Mouse (Mus musculus): ENCODE results near the gene Brat1.

Gene Brat1

GRCm38 (mm10) chr5:140701661-140702060 is 3.1 kb upstream of the Brat1 start:
- DNase-seq (ENCODE audit: low spot score), result no peak

- DNase-seq (ENCODE audit: low spot score), result peak; percentile 98
Observed at GRCm38 (mm10) chr5:140702103-140702513, 2.7 kb upstream of the Brat1 start, which contains the start of gene Iqce. Gene Iqce (minus strand): TSS chr5:140702378.

DNA sequence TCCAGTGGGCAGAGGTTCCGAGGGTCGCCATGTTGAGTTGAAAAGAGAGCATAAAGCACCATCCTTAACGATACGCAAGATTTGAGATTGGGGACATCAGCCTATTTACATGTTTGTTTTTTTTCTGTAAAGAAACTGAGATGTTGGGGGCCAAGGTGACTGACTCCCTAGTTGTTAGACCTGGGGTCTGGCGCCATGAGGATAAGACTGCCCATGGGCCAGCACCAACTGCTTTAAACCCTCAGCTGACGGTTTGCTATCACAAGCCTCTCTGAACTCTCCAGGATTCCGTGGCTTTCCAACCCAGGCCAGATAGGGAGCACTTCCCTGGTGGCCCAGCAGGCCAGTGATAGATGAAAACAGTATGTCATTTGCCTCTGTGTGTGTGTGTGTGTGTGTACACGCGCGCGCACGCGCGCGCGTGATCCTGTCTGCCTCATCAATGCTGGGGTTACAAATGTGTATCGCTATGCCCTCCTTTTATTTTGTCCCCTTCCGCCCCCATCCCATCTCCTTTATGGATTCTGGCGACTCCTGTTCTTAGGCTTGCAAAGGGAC is 2.1 kb upstream of the Brat1 start:
- no peak for DNase-seq (ENCODE audit: low spot score)

GRCm38 (mm10) chr5:140703480-140704377 is 1.1 kb upstream of the Brat1 start:
- DNase-seq (ENCODE audit: low spot score), result no peak

- no peak for DNase-seq (ENCODE audit: low spot score)
Observed at GRCm38 (mm10) chr5:140705501-140706171, 825 bp downstream of the Brat1 start.

GRCm38 (mm10) chr5:140710315-140710714 is 5.5 kb downstream of the Brat1 start:
- DNase-seq (ENCODE audit: low spot score), result no peak

DNA sequence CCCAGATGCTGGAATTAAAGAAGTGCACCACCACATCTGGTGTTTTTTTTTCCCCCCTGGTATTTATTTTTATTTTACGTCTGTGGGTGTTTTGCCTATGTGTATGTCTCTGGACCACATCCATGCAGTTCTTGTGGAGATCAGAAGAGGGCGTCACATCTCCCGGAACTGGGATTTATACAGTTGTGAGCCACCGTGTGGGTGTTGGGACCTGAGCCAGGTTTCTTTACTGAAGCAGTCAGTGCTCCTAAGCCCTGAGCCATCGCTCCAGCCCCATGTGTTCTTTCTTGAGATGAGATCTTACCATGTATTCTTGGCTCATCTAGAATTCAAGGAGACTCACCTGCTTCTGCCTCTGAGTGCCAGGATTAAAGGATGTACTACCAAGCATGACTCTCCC is 6.2 kb downstream of the Brat1 start:
- DNase-seq (ENCODE audit: low spot score), result no peak

DNA sequence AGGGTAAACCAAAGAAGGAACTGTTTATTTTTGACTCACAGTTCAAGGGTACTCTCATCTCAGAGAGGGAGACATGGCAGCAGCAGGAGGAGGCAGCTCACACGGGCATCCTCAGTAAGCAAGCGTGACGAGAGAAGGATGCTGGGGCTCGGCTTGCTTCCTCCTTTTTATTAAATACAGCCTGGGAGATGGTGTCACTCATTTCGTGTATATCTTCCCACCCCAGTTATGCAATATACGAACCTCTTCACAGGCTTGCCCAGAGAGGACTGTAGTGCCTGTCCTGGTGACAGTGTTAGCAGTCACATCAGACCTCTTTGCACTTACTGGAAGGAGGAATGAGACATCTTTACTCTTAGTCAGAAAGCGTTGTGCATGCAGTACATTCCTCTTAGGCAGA is 16.0 kb downstream of the Brat1 start:
- no peak for DNase-seq (ENCODE audit: low spot score)

DNA sequence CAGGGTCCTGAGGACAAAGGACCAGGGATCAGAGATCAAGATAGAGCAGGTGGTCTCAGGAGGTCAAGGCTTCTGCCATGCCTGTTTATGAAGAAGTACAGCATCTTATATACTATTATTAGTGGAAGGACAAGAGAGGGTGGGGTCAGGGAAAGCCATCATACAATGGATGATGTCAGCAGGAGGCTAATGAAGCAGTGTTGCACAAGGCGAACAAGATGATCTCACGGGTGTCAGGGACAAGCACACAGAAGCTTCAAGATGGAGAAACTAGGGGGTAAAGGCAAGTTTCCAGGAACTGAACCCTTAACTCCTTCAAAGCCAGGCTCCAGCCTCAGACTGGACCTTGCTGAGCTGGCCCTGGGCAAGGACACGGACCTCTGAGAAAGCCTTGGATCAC is 17.3 kb downstream of the Brat1 start:
- DNase-seq (ENCODE audit: low spot score), result no peak

- DNase-seq (ENCODE audit: low spot score), result no peak
Observed at GRCm38 (mm10) chr5:140723822-140724221, 19.0 kb downstream of the Brat1 start, which contains the start of gene Amz1. Gene Amz1 (plus strand): TSS chr5:140724127.

DNA sequence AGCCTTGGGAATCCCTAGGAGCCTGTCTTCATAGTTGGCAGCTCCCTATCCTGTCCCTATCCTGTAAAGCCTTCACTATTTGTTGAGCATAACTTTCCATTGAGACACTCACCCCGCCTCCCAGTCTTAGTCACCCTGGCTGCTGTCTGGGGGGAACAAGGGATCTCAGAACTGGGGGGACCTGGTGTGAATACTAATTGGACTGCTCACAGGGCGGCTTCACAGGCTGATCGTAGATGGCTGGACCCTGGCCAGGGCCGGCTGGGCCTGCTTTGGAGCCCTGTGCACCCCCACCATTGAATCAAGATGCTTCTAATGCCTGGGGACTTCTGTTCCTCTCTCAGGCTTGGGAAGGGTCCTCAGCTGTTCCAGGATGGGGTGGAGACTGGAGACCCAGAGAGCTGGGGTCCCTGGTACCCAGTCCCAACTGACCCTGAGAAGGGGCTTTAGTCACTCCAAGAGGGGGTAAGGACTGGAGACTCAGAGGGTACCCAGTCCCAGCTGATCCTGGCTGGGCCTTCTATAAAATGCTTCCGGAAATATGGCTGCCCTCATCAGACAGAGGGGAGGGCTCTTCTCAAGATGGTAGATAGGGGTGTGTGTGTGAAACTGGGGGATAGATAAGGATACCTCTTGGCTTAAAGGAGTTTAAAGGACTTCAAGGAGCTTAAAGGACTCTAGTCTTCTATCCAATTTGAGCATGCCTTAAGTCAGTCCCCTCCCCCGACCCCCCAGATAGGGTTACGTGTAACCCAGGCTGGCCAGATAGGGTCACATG is 21.4 kb downstream of the Brat1 start:
- DNase-seq (ENCODE audit: low spot score), result no peak

DNA sequence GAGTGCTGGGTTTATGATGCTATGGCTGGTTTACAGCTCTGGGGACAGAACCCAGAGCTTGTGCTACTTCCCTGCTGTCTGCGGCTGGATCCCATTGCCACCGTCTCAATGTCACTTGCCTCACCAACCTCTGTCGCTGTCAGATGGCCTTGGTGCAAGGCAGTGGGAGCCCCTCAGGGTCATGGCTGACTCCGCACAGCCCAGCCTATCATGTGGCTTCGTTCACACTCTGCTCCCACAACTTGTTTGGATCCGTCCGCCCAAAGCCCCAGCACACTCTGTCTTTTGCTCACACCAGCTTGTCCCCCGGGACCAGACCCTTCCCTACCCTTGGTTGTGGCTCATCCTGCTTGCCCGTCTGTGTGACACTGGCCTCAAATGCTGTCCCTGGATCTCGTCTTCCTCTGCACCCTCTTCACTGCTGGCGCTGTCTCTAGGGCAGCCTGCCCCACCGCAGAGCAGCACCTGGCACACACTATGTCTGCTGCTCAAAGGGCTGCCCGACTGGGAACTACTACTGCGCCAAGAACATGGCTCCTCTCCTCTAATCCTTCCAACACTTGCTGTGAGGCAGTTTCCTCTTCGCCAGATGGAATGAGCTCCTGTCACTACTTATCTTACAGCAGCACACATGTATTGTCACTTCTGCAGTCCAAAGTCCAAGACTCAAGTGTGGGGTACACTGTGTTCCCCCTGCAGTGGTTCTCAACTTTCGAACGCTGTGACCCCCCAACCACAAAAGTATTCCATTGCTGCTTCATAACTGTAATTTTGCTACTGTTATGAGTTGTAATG is 22.3 kb downstream of the Brat1 start:
- no peak for DNase-seq (ENCODE audit: low spot score)

DNA sequence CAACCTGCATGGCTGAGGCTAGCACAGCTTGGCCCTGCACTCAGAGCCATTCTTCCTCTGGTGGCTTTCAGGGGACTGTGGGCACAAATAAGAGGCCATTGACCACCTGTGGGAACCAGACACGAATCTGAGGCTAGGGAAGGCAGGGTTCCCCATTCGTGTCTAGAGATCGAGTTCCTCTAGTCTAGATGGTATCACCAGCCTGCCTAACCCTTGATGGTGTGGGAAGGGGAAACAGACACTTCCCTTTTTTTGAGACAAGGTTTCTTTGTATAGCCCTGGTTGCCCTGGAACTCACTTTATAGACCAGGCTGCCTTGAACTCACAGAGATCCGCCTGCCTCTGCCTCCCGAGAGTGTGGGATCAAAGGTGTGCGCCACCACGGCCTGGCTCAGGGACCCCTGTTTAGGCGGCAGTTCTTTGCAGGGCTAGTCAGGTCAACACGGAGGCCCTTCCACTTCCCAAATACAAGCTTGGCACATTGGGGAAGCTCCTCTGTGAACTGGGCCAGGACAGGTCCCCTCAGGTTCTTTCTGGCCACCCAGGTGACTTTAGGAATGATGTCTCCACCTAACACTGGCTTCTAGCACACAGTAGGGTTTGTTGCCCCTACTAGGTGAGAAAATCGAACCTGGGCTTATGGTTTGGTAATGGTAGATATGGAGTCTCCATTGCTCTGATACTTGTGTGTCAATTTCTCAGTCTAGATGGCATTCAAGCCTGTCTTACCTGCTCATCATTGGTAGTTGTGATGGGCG is 26.4 kb downstream of the Brat1 start:
- DNase-seq (ENCODE audit: low spot score), result no peak

DNA sequence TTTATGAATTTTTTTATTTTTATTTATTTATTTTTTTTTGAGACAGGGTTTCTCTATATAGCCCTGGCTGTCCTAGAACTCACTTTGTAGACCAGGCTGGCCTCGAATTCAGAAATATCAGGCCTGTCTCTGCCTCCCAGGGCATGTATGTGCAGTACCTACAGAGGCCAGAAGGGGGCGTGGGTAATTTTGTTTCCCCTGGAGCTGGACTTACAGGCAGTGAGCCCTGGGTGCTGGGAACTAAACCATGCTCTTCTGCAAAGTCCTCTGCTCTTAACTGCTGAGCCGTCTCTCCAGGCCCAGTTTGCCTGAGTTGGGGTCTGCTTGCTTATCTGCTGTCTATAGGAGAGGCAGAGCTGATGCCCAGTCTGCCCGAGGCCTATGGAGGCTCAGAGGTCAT is 27.4 kb downstream of the Brat1 start:
- DNase-seq (ENCODE audit: low spot score), result no peak

GRCm38 (mm10) chr5:140733336-140733735 is 28.5 kb downstream of the Brat1 start:
- DNase-seq (ENCODE audit: low spot score), result no peak

DNA sequence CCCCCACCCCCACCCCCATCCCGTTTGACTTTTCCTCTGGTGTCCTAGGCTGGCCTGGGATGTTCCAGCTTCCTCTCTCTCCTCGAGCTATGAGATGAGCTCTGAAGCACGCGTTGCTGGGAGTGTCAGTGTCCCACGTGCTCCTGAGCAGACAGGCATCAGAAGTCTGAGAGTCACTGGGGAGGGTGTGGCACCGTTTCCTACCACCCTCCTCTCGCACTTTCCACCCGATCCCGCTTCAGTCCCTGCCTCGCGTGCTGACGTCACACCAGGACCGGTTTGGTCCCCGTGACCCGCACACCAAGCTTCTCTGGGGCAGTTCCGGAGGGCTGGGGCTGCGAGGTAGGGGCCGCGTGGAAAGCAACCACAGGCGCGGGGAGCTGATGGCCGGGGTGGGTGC is 30.5 kb downstream of the Brat1 start:
- DNase-seq (ENCODE audit: low spot score), result no peak

GRCm38 (mm10) chr5:140736166-140736565 is 31.4 kb downstream of the Brat1 start:
- DNase-seq (ENCODE audit: low spot score), result no peak

- no peak for DNase-seq (ENCODE audit: low spot score)
Observed at GRCm38 (mm10) chr5:140739813-140740212, 35.0 kb downstream of the Brat1 start.

GRCm38 (mm10) chr5:140741040-140741439 is 36.2 kb downstream of the Brat1 start:
- no peak for DNase-seq (ENCODE audit: low spot score)

- no peak for DNase-seq (ENCODE audit: low spot score)
Observed at GRCm38 (mm10) chr5:140741877-140742276, 37.1 kb downstream of the Brat1 start.

DNA sequence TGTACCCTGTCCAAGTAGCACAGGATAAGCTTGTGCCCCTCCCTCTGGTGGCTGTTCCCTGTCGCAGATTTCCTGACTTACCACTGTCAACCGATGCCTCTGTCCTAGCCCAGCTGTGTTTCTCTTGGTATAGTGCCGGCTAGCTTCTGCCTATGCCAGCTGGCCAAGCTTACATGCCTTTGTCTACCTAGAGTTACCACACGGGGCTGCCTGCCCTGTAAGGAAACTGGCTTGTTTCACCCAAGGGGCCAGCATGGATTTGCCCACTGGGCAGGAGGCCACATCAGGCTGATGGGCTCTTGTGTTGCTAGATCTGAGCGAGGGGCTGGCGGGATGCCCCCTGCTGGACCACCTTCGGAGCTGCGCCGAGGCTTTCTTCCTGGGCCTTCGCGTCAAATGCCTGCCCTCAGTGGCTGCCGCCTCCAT is 38.9 kb downstream of the Brat1 start:
- no peak for DNase-seq (ENCODE audit: low spot score)
